Mouse (Mus musculus): ENCODE data around the gene Ap4m1. TPM values are rescaled to one million over a fixed set of nuclear protein-coding genes. Genes with fewer than 3 reads are reported as not detected.
A peak's percentile ranks its signal among the peaks of the same experiment; 100 is the strongest.

The Ap4m1 gene
- total RNA-seq (2021) = 10 to 100 TPM in 1 of 2 experiments, 1 to 10 TPM in 1; 8.4 to 10.3 TPM
- long read RNA-seq, experiment 1, partial matches to known transcripts = 0 of 1 reads
- long read RNA-seq, experiment 1, other reads (novel, unspliced or antisense) = 1 of 1 reads
- long read RNA-seq, experiment 2, partial matches to known transcripts = 0 of 9 reads
- long read RNA-seq, experiment 2, other reads (novel, unspliced or antisense) = 5 of 9 reads

DNA sequence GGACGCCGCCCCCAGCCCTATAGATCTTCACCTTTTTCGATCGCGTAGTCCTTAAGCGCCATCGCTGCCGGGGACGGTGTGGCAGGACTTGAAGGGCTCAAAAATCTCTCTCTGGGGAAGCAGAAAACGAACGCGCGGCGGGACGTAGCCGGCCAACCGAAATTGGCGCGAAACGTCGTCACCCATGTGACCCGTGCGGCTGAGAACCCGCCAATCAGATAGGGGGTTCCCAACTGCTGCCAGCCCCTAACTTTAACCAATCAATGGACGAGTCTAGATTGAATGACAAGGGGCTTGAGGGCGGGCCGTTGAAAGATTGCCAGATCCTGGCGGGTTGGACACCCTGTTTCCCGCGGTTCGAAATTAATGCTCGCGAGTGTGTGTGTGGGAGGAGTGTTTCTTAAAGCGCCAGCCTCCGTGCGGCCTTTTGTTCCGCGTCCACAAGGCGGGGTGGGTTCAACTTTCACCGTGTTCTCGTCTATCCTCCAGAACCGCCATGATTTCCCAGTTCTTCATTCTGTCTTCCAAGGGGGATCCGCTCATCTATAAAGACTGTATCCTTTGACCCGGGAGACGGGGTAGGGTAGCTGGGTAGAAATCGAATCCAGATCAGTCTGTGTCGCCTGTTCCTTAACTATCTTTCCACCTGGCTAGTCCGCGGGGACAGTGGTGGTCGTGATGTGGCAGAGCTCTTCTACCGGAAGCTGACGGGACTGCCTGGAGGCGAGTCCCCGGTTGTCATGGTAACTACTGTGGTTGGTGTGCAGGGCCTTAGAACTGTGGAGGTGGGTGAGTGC is at the start of gene Ap4m1, which contains the start of gene Mcm7:
Ap4m1 (plus strand) TSS at position 308 of the 797 bp plus-strand sequence.
Mcm7 (minus strand) TSS at position 728 of the 797 bp plus-strand sequence.
- intact Hi-C loops (cut with DNase I) = loop anchor here (1.0 to 10.0 kb wide), 3 partner anchors 15 to 640 kb away; partner anchors contain the start of genes Cnpy4, Epo, Gnb2 and Mepce
- Histone ChIP-seq H3K27ac (peak within 1 kb of the TSS; percentile 92), H3K4me3 (peak within 1 kb of the TSS; percentile 79)
- DNase-seq = peak; percentile 98
- peak; percentile 27; the same call in 1 of the 2 replicates for TF ChIP-seq CTCF (IDR thresholded peaks at IDR 0.05)

DNA sequence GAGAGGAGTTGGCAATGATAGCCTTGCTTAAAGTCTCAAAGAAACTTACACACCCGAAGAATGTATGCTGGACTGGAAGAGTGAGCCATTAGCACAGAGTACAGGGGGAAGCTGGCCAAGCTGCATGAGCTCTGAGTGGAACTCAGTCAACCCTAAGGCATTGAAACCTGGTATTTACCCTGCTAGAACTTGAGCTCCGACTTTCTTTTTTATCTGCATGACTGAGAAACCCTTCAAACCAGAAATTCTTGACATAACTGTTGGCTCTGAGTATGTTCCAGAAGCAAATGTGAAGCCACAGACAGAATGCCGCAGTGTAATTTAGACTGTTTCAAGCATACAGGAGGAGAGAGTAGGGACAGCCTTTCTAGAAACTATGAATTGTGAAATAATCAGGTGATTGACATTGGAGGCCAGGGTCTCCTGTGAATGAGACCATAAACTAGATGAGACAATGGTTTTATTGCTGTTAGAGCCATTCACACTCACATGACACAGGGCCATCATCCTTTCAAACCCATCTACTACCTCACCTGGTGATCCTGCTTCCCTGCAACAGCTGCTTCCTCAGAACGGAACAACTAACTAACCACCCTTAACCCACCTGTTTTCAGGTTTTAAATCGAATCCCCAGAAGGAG is 39.3 kb upstream of the Ap4m1 start:
- no peak for TF ChIP-seq CTCF (IDR thresholded peaks at IDR 0.05)
- Histone ChIP-seq H3K4me3 (no peak overlapping the region), H3K27ac (no peak overlapping the region)
- intact Hi-C loops (cut with DNase I) = no loop called here
- DNase-seq = no peak

DNA sequence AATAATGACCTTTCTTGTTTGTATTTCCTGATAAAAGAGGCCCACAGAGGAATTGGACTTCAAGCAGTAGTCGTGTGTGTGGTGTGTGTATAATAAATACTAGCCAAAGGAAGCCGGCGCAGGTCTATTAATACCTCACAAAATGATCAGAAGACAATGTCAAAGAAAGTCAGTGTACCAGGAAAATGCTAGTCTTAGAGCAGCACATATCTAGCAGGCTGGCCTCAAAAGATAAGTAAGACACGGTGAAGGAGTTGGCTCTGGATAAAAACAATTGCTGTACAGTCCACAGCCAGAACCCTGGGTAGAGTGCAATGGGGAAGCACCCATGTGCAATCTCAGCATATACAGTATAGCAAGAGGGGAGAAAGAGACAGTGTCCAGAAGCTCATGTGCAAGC is 34.5 kb upstream of the Ap4m1 start:
- TF ChIP-seq CTCF (IDR thresholded peaks at IDR 0.05) = no peak
- H3K27ac ChIP-seq = no peak overlapping the region
- no peak overlapping the region for H3K4me3 ChIP-seq
- DNase-seq = no peak
- intact Hi-C loops (cut with DNase I) = no loop called here

DNA sequence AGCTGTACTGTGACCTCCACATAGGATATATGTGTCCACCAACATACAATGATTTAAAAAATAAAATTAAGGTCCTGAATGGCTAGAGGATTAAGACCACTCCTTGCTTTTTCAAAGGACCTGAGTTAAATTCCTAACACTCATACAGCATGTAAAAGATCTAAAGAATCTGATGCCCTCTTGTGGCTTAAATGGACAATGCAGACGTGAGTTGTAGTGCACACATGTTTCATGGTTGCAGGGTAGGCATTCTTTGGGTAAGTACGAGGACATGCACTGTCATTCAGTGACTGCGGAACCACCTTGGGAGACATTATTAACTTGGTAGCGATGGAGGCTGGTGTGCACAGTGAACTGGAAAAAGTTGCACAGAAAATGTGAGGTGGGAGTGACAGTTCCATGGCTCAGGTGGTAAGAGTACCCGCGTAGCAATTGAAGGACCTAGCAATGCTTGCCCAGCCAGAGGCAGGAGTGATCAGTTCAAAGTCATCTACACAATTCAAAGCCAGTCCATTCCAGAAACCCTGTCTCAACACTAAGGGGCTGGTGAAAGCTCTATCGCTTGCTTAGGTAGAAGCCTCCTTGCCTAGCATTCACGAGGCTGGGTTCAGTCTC is 33.8 kb upstream of the Ap4m1 start:
- H3K4me3 ChIP-seq = no peak overlapping the region
- intact Hi-C loops (cut with DNase I) = no loop called here
- no peak for DNase-seq
- no peak overlapping the region for H3K27ac ChIP-seq
- peak; percentile 65 for TF ChIP-seq CTCF (IDR thresholded peaks at IDR 0.05)

DNA sequence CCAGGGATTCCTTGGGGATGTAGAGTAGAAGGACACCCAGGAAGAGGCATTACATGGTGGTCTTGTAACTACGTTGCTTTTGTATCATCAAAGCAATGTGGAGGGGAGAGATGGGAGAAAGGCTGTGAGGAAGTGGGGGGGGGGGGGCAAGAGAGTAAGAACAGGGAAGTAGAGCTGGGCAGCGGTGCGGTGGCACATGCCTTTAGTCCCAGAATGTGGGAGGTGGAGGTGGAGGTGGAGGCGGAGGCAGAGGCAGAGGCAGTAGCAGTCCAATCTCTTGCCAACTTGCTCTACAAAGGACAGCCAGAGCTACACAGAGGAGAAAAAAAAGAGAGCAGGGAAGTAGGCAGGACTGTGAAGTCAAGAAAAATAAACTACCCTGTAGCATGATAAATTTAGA is 33.2 kb upstream of the Ap4m1 start:
- intact Hi-C loops (cut with DNase I) = no loop called here

DNA sequence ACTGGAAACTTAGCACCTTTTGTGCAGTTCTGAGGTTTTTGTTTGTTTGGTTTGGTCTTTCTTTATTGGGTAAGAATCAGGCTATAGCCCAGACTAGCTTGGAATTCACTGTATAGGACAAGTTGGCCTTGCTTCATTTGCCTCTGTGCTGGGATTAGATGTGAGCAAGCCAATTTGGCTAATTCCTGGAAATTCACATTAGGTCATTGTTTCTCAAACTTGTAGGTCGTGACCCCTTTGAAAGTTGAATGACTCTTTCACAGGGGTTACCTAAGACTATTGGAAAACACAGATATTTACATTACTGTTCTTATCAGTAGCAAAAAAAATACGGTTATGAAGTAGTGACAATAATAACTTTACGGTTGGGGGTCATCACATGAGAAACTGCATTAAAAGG is 17.4 kb upstream of the Ap4m1 start:
- intact Hi-C loops (cut with DNase I) = no loop called here
- no peak for TF ChIP-seq CTCF (IDR thresholded peaks at IDR 0.05)
- Histone ChIP-seq H3K4me3 (peak overlapping the region; percentile 84), H3K27ac (no peak overlapping the region; the same call in 1 of the 2 replicates)
- no peak for DNase-seq

More for the DNA sequence above, 33.2 kb upstream of the Ap4m1 start:
- no peak for DNase-seq
- TF ChIP-seq CTCF (IDR thresholded peaks at IDR 0.05) = no peak
- no peak overlapping the region for H3K27ac ChIP-seq
- H3K4me3 ChIP-seq = no peak overlapping the region

DNA sequence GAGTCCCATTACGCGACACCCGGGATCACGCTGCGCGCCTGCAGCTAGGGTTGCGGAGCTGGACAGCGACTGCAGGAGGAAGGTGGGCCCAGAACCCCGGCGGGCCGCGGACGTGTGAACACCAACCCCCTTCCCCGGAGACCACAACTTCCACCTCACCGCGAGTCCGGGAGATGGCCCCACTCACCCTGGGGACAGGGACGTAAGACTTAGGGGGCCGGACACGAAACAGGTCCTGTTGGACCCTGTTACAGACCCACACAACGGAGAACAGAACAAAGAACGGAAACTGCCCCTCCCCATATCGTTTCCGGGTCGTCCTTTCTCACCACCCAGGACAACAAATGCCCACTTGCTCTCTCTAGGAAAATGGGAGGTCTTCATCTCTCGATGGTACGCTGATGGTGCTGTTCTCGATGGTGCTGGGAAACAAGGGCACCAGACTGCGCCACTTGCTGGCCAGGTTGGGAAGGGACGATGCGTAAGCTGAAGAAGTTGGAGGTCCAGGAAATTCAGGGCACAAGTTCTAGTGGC is 16.3 kb upstream of the Ap4m1 start, which contains the start of gene Zfp113:
Zfp113 (minus strand) TSS at position 302 of the 534 bp plus-strand sequence.
- intact Hi-C loops (cut with DNase I) = loop anchor here (1.0 to 5.0 kb wide), 2 partner anchors 38 to 68 kb away; partner anchors contain the start of gene Zkscan1
- DNase-seq = peak; percentile 88
- Histone ChIP-seq H3K4me3 (peak within 1 kb of the TSS; percentile 84), H3K27ac (peak within 1 kb of the TSS; percentile 96)
- TF ChIP-seq CTCF (IDR thresholded peaks at IDR 0.05) = peak; percentile 88

DNA sequence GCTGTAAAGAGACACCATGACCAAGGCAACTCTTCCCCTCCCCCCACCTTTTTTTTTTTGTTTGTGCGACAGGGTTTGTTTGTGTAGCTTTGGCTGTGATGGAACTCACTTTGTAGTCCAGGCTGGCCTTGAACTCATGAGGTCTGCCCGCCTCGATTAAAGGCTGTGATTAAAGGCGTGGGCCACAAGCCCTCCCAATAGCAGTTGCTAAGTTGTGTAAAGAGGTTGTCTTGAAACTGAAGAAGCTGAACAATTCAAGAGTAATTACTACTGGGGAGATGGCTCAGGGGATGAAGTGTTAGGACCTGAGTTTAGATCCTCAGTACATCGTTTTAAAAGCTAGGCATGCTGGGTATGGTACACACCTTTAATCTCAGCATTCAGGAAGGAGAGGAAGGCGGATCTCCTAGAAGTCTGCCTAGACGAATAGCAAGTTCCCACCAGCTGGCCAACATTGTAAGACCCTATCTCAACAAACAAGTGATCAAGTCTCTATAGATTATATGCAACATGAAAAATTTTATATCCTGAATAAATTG is 11.5 kb upstream of the Ap4m1 start:
- no peak for DNase-seq
- intact Hi-C loops (cut with DNase I) = no loop called here
- peak overlapping the region; percentile 83 for H3K27ac ChIP-seq

DNA sequence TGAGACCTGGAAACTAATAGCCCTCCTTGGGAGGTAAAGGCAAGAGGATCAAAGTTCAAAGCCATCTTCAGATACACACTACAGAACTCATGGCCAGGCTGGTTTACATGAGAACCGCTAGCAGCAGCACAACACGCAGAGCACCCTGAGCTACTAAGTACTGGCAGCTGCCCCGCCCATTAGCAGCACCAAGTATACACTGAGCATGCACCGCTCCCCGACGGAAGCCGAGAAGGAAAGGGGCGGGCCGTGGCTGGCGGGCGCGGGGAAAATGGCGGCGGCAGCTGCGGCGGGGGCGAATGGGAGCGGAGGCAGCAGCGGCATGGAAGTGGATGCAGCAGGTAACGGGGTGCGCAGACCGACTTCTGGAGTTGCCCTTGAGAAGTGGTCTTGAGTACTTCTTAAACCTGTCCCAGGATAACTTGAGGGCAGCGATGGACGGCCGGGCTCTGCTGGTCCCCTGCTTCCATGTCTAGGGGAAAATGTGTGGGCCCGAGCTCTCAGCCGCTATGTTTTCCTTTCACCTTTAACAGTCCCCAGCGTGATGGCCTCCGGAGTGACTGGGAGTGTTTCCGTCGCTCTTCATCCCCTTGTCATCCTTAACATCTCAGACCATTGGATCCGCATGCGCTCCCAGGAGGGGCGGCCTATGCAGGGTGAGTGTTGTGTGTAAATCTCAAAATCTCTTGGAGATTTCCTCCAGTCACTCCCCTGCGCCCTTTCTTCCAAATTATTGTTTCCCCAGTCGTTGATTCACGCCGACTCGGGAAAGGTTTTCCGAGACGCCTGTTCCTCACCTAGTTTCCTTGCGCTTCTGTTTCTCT is 10.7 kb upstream of the Ap4m1 start, which contains the start of gene Cops6:
Cops6 (plus strand) TSS at position 230 of the 824 bp plus-strand sequence.
- peak within 1 kb of the TSS; percentile 83 for H3K27ac ChIP-seq
- no peak for TF ChIP-seq CTCF (IDR thresholded peaks at IDR 0.05)
- intact Hi-C loops (cut with DNase I) = no loop called here
- DNase-seq = peak; percentile 96
- H3K4me3 ChIP-seq = peak within 1 kb of the TSS; percentile 87

More for the DNA sequence above, 11.5 kb upstream of the Ap4m1 start:
- peak overlapping the region; percentile 87 for H3K4me3 ChIP-seq
- no peak for TF ChIP-seq CTCF (IDR thresholded peaks at IDR 0.05)

DNA sequence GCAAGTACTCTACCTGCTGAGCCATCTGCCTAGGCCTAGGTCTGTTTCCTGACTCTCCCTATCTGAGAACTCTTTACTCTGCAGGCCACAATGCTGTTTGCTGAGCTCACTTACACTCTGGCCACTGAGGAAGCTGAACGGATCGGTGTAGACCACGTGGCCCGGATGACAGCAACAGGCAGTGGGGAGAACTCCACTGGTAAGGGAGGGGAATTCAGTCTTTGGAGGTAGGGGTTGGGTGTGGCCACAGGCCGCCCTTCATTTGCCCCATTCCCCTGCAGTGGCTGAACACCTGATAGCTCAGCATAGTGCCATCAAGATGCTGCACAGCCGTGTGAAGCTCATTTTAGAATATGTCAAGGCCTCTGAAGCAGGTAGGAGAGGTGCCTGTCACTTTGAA is 8.8 kb upstream of the Ap4m1 start:
- Histone ChIP-seq H3K27ac (no peak overlapping the region), H3K4me3 (no peak overlapping the region)
- intact Hi-C loops (cut with DNase I) = no loop called here
- DNase-seq = no peak
- no peak for TF ChIP-seq CTCF (IDR thresholded peaks at IDR 0.05)

DNA sequence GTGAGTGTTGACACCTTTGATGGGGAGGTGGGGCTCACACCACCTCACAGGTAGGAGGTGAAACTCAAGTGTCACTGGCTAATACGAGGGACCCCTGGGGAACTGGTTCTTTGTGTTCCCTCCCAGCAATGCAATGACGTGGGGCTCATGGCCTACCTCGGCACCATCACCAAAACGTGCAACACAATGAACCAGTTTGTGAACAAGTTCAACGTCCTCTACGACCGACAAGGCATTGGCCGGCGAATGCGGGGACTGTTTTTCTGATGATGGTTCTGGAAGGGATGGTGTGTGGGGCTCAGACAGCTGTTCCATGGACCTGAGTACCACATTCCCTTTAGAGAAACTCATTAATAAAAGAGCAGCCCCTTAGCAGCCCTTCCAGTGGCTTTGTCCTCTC is 8.2 kb upstream of the Ap4m1 start:
- Histone ChIP-seq H3K4me3 (no peak overlapping the region), H3K27ac (no peak overlapping the region)
- intact Hi-C loops (cut with DNase I) = no loop called here
- TF ChIP-seq CTCF (IDR thresholded peaks at IDR 0.05) = no peak
- no peak for DNase-seq

All from gastrocnemius, adult 2 months (tissue).